ENCODE assay signal across 8 mouse cellular contexts in genomic region chr17:31826669-31827068, GRCm38 (mm10). TPM values are rescaled to one million over a fixed set of nuclear protein-coding genes. Genes with fewer than 3 reads are reported as not detected.
DNase-seq lines count a peak whose midpoint lies in the region; ATAC-seq lines count a peak whose summit lies in the region.

No protein-coding gene starts in this region.

- H3K9ac ChIP-seq in midbrain, embryonic 14.5 days (replicated peaks; ENCODE audit: low read length) = no peak overlapping the region
- no peak overlapping the region for H3K9ac ChIP-seq in midbrain, embryonic 16.5 days (ENCODE audit: low read depth, low read length)
- H3K9ac ChIP-seq in forebrain, embryonic 15.5 days (replicated peaks) = no peak overlapping the region
- H3K9ac ChIP-seq in kidney, embryonic 15.5 days = no peak overlapping the region
- H3K9ac ChIP-seq in stomach, embryonic 14.5 days (replicated peaks; ENCODE audit: low read depth, low read length) = no peak overlapping the region

- H3K4me3 ChIP-seq in midbrain, embryonic 14.5 days (replicated peaks; ENCODE audit: low read depth, low read length) = no peak overlapping the region
- H3K4me3 ChIP-seq in midbrain, embryonic 16.5 days (ENCODE audit: low read depth, low read length) = no peak overlapping the region
- H3K4me3 ChIP-seq in forebrain, embryonic 15.5 days = no peak overlapping the region
- H3K4me3 ChIP-seq in kidney, embryonic 15.5 days (replicated peaks) = no peak overlapping the region
- H3K4me3 ChIP-seq in stomach, embryonic 14.5 days (ENCODE audit: low read depth, low read length) = no peak overlapping the region

- peak; percentile 32 for DNase-seq in midbrain, embryonic 14.5 days
- DNase-seq in cerebellum, postnatal 36 days = no peak
- no peak for DNase-seq in layer of hippocampus, postnatal 14 days (ENCODE audit: low spot score in 2 of 2)
- DNase-seq in left cerebral cortex, adult 8-10 months (ENCODE audit: low spot score in 2 of 2) = no peak

- no peaks in the 10 kb centered on the region for H3K4me1 ChIP-seq in midbrain, embryonic 14.5 days (ENCODE audit: control insufficient read depth, insufficient read depth, low read length)
- H3K4me1 ChIP-seq in midbrain, embryonic 16.5 days (ENCODE audit: control insufficient read depth, insufficient read depth, low read length) = no peaks in the 10 kb centered on the region
- H3K4me1 ChIP-seq in forebrain, embryonic 15.5 days = peaks cover 21% of the 10 kb centered on the region
- H3K4me1 ChIP-seq in kidney, embryonic 15.5 days = peaks cover 33% of the 10 kb centered on the region
- peaks cover 22% of the 10 kb centered on the region for H3K4me1 ChIP-seq in stomach, embryonic 14.5 days (ENCODE audit: control insufficient read depth, insufficient read depth, low read length)

- 58% methylated on average over 6 of the region's 6 CpGs for WGBS in midbrain, embryonic 14.5 days
- WGBS in midbrain, embryonic 16.5 days = 50% methylated on average over 6 of the region's 6 CpGs
- 34% methylated on average over 6 of the region's 6 CpGs for WGBS in forebrain, embryonic 15.5 days
- 57% methylated on average over 6 of the region's 6 CpGs for WGBS in kidney, embryonic 15.5 days
- WGBS in stomach, embryonic 14.5 days = 28% methylated on average over 6 of the region's 6 CpGs

- no peak overlapping the region for H3K27ac ChIP-seq in midbrain, embryonic 14.5 days (replicated peaks; ENCODE audit: low read depth, low read length)
- H3K27ac ChIP-seq in midbrain, embryonic 16.5 days (ENCODE audit: low read length) = no peak overlapping the region
- peak overlapping the region; percentile 50 for H3K27ac ChIP-seq in forebrain, embryonic 15.5 days (replicated peaks)
- peak overlapping the region; percentile 86; the same call in 1 of the 2 replicates for H3K27ac ChIP-seq in kidney, embryonic 15.5 days
- peak overlapping the region; percentile 87; the same call in 1 of the 2 replicates for H3K27ac ChIP-seq in stomach, embryonic 14.5 days (ENCODE audit: low read length)

- no peak for ATAC-seq in midbrain, embryonic 14.5 days (ENCODE audit: low FRiP score, low TSS enrichment)
- no peak for ATAC-seq in midbrain, embryonic 16.5 days
- peak; percentile 11; the same call in 1 of the 2 replicates for ATAC-seq in forebrain, embryonic 15.5 days (replicated peaks)
- no peak for ATAC-seq in kidney, embryonic 15.5 days (replicated peaks; ENCODE audit: low FRiP score)
- peak; percentile 39; the same call in 1 of the 2 replicates for ATAC-seq in stomach, embryonic 14.5 days (ENCODE audit: insufficient number of reproducible peaks, insufficient read depth, low FRiP score, low read depth)

- no peaks in the 10 kb centered on the region for H3K9me3 ChIP-seq in midbrain, embryonic 14.5 days (ENCODE audit: control insufficient read depth, low read length)
- no peaks in the 10 kb centered on the region for H3K9me3 ChIP-seq in midbrain, embryonic 16.5 days (replicated peaks; ENCODE audit: control insufficient read depth, low read length, poor library complexity, severe bottlenecking)
- H3K9me3 ChIP-seq in forebrain, embryonic 15.5 days = no peaks in the 10 kb centered on the region
- no peaks in the 10 kb centered on the region for H3K9me3 ChIP-seq in kidney, embryonic 15.5 days (replicated peaks)
- H3K9me3 ChIP-seq in stomach, embryonic 14.5 days (ENCODE audit: control insufficient read depth, low read depth, low read length) = no peaks in the 10 kb centered on the region

- no peaks in the 10 kb centered on the region for H3K36me3 ChIP-seq in midbrain, embryonic 14.5 days (ENCODE audit: control insufficient read depth, insufficient read depth, low read length)
- H3K36me3 ChIP-seq in midbrain, embryonic 16.5 days (ENCODE audit: control insufficient read depth, insufficient read depth, low read length) = no peaks in the 10 kb centered on the region
- H3K36me3 ChIP-seq in forebrain, embryonic 15.5 days = no peaks in the 10 kb centered on the region
- no peaks in the 10 kb centered on the region for H3K36me3 ChIP-seq in kidney, embryonic 15.5 days
- H3K36me3 ChIP-seq in stomach, embryonic 14.5 days (ENCODE audit: control insufficient read depth, insufficient read depth, low read length) = no peaks in the 10 kb centered on the region

- no peaks in the 10 kb centered on the region for H3K27me3 ChIP-seq in midbrain, embryonic 14.5 days (ENCODE audit: control insufficient read depth, insufficient read depth, low read length)
- H3K27me3 ChIP-seq in midbrain, embryonic 16.5 days (ENCODE audit: control insufficient read depth, insufficient read depth, low read depth, low read length) = no peaks in the 10 kb centered on the region
- no peaks in the 10 kb centered on the region for H3K27me3 ChIP-seq in forebrain, embryonic 15.5 days
- no peaks in the 10 kb centered on the region for H3K27me3 ChIP-seq in kidney, embryonic 15.5 days
- no peaks in the 10 kb centered on the region for H3K27me3 ChIP-seq in stomach, embryonic 14.5 days (ENCODE audit: control insufficient read depth, insufficient read depth, low read length)

- H3K4me2 ChIP-seq in midbrain, embryonic 14.5 days (ENCODE audit: low read length) = no peak overlapping the region
- H3K4me2 ChIP-seq in midbrain, embryonic 16.5 days (ENCODE audit: low read length) = no peak overlapping the region
- no peak overlapping the region for H3K4me2 ChIP-seq in forebrain, embryonic 15.5 days (replicated peaks)
- H3K4me2 ChIP-seq in kidney, embryonic 15.5 days = no peak overlapping the region
- H3K4me2 ChIP-seq in stomach, embryonic 14.5 days (replicated peaks; ENCODE audit: low read depth, low read length) = no peak overlapping the region

RNA-seq across cellular contexts. Expression of gene Sik1, which starts 28.9 kb away (rescaled TPM):
- 15.3 and 19.3 TPM in 2 replicates for polyA plus RNA-seq in midbrain, embryonic 14.5 days (2014; fragmentation: Nextera tagmentation; extraction: Ambion mirVana)
- 16.7 and 20.9 TPM in 2 replicates for polyA plus RNA-seq in midbrain, embryonic 16.5 days (2015; fragmentation: Nextera tagmentation; extraction: Ambion mirVana)
- polyA plus RNA-seq in forebrain, embryonic 15.5 days (2015; fragmentation: Nextera tagmentation; extraction: Ambion mirVana) = 17.3 and 24.5 TPM in 2 replicates
- 17.5 and 18.5 TPM in 2 replicates for polyA plus RNA-seq in kidney, embryonic 15.5 days (2015; fragmentation: Nextera tagmentation; extraction: Ambion mirVana)
- polyA plus RNA-seq in stomach, embryonic 14.5 days (2014; fragmentation: Nextera tagmentation; extraction: Ambion mirVana) = 19.7 and 20.8 TPM in 2 replicates
- total RNA-seq in layer of hippocampus, postnatal 14 days (2021) = 10 to 100 TPM; 16.1 to 16.7 TPM
- total RNA-seq in left cerebral cortex, adult 8-10 months (2022) = 10 to 100 TPM; 14.3 to 21.7 (median 18.2) TPM

Comparison
In these comparisons a context has a peak if more than half of its experiments do, and no peak if none do; other contexts are left out.
1. ATAC-seq: peak in forebrain, embryonic 15.5 days (single experiment) and stomach, embryonic 14.5 days (single experiment); none in midbrain, embryonic 14.5 days (single experiment), midbrain, embryonic 16.5 days (single experiment) and kidney, embryonic 15.5 days (single experiment).
2. H3K27ac ChIP-seq: peak in forebrain, embryonic 15.5 days (single experiment), kidney, embryonic 15.5 days (single experiment) and stomach, embryonic 14.5 days (single experiment); none in midbrain, embryonic 14.5 days (single experiment) and midbrain, embryonic 16.5 days (single experiment).